Mouse (Mus musculus): Measurements from ENCODE around the gene Mapkapk2.

Mapkapk2 gene

DNA sequence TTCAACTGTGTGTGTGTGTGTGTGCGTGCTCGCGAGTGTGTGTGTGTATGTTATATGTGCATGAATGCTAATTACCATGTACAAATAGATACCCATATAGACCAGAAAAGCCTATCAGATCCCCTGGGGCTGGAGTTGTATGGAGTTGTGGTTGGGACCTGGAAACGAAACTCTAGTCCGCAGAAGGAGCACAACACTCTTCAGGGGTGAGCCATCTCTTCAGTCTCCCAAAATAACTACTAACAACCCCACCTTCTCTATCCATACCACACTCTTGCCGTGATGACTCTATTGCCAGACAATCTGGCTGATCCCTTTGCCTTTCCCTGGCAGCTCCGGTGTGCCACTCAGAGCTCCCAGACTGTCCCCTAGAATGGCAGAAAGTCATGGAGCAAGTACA is 81.7 kb downstream of the Mapkapk2 start:
- no peak for DNase-seq

DNA sequence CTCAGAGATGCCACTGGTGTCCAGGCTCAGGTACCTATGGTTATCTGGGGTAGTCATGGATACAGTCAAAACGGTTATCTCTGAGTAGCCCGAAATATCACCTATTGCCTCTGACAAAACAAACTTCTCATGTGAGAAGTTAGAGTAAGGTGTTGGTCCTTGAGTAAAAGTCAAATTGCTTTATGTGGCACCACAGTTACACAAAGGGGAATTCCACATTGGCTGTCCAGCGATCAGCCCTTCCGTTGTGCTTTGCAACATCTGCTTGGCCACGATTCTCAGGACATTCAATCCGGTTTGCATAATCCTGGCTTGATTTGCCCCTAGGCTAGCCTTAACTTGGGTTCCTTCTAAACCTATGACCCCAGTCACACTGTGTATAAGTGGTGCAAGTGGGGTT is 82.3 kb downstream of the Mapkapk2 start:
- no peak for DNase-seq

DNA sequence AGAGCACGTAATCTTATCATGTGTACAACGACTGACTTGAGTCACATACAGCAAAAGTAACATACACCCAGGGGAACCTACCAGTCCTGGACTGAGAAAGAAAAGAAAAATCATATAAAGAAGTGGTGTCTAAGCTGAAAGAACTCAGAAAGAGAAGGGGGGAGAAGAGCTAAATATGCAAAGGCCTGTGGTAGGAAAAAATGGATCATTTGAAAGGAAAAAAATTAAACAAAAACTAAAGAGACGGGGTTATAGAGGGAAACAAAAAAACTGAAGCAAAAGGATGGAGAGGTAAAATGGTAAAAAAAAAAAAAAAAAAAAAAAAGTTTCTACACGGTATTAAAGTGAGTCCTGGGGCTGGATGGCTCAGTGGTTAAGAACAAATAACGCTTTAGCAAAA is 83.7 kb downstream of the Mapkapk2 start:
- no peak for DNase-seq

DNA sequence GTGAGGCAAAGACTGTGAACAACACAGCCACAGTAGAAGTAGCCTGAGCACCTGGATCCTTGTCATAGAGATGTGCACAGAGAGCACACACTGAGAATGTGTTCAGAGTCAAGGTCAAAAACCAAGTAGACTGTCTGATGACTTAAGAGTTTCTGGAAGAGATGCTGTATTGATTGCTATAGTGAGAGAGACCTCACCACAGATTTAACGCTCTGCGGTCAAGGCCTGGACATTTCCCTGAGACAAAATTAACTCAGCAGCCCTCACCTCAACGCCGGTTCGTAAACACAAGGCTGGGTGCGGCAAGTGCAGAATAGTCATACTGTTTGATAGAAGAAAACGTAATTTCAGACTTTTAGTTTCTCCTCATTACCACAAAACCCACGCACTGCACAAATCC is 85.1 kb downstream of the Mapkapk2 start:
- DNase-seq: no peak

DNA sequence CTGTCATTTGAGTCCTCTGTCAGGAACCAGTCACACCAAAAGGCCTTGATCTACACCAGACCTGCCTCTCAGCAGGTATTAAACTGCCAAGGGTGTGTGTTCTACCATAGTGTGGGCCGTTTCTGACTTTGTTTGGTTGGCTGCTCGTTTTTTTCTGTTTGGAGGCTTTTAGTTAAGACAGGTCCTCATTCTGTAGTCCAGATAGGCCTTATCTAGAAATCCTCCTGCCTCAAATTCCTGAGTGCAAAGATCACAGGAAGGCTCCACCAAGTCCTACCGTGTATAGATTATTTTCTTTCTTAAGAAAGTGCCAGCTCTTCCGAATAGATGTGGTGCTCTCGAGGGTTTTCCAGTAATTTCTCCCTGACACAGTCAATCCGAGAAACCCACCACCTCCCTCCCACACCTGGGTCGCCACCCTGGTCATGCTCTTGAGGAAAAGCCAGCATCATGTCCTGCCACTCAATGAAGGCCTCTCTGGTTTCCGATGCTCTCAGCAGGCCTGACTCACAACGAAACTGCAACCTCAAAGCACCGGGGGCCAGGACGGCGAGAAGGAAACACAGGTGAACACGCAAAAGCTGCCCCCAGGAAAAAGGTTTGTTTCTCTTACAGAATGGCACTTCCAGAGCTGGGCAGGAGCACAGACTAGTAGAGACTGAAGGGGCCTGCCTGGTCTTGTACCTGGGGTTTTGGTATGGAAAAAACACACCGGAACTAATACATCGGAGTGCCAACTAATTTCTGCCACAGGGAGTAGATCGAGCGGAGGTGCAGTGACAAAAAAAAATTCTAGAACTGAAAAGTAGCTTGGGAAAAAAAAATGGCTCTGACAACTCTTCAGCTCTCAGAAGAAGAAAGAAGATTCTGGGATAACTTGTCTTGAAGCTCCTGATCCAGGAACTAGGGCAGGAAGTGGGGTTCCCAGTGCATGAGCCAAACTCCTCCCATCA is 87.1 kb downstream of the Mapkapk2 start:
- DNase-seq: no peak

DNA sequence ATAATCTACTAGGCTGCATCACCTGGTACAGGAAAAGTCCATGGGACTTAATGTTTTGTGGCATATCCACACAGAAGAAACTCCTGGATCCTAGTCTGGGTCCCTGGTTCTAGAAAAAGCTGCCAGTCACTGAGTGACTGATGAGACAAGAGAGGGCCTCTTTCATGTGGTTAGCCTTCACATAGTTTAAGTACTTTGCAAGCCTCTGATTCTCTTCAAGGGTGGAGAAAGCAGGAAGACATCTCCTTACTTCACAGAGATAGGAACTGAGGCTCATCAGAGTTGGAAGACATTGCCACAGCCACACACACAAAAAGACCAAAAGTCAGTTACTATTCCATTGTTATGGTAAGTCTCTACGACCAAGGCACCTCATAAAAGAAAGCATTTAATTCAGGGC is 91.6 kb downstream of the Mapkapk2 start:
- no peak for DNase-seq

Measured in cerebellum, postnatal 25 days (tissue).